ENCODE assay signal across 13 mouse cellular contexts in genomic region chr19:40299983-40300759, GRCm38 (mm10). TPM values are rescaled to one million over a fixed set of nuclear protein-coding genes. Genes with fewer than 3 reads are reported as not detected.
DNase-seq lines count a peak whose midpoint lies in the region; ATAC-seq and TF ChIP-seq lines count a peak whose summit lies in the region.
"Had no signal": no experiment of that assay in that cellular context is flagged by ENCODE, and none has a peak within 500 bp of the region (broad histone marks: within the 10 kb centered on the region; RNA-seq: fewer than 3 reads in every experiment).

No protein-coding gene starts in this region.

- no peaks in the 10 kb centered on the region for H3K9me3 ChIP-seq in lung, embryonic 14.5 days (ENCODE audit: low read depth, low read length)
- H3K9me3 ChIP-seq: embryonic facial prominence, embryonic 15.5 days had no signal

- peak; percentile 20 for DNase-seq in lung, embryonic 14.5 days
- no peak for DNase-seq in lung, postnatal 36 days
- DNase-seq in layer of hippocampus, adult 9-11 months = peak; percentile 78
- peak; percentile 78 to 91 for DNase-seq in right cerebral cortex, postnatal 10 days (ENCODE audit: low spot score in 2 of 2)
- no peak for DNase-seq in urinary bladder, postnatal 10 days (ENCODE audit: low spot score)
- no peak for DNase-seq in spleen, adult 18-20 months
- DNase-seq: cerebellum, adult 11 months; gastrocnemius, postnatal 36 days; heart, postnatal 4 days; lung, adult 18-20 months; thymus, adult 2 months had no signal

- WGBS in lung, embryonic 14.5 days = 71% methylated on average over 12 of the region's 12 CpGs

- no peak for TF ChIP-seq POLR2A in cortical plate, adult 2 months (IDR thresholded peaks at IDR 0.05; ENCODE audit: extremely low read depth, insufficient read depth, low read length)

- no peak for TF ChIP-seq CTCF in lung, embryonic 14.5 days (IDR thresholded peaks at IDR 0.05; ENCODE audit: low read depth)
- no peak for TF ChIP-seq CTCF in cortical plate, adult 2 months (IDR thresholded peaks at IDR 0.05; ENCODE audit: extremely low read depth, insufficient read depth, low read length)

- no peaks in the 10 kb centered on the region for H3K4me1 ChIP-seq in lung, embryonic 14.5 days (ENCODE audit: insufficient read depth)
- peaks cover 12% of the 10 kb centered on the region; the same call in 1 of the 2 replicates for H3K4me1 ChIP-seq in cortical plate, adult 2 months (ENCODE audit: control insufficient read depth, insufficient read depth, low read length)

- H3K27me3 ChIP-seq in lung, embryonic 14.5 days (ENCODE audit: insufficient read depth, low read length) = no peaks in the 10 kb centered on the region
- H3K27me3 ChIP-seq: embryonic facial prominence, embryonic 15.5 days had no signal

- no peak overlapping the region for H3K4me2 ChIP-seq in lung, embryonic 14.5 days
- H3K4me2 ChIP-seq: embryonic facial prominence, embryonic 15.5 days had no signal

- H3K9ac ChIP-seq in lung, embryonic 14.5 days = no peak overlapping the region
- H3K9ac ChIP-seq: embryonic facial prominence, embryonic 15.5 days had no signal

- ATAC-seq in lung, embryonic 14.5 days (ENCODE audit: insufficient read depth) = no peak

- H3K36me3 ChIP-seq in lung, embryonic 14.5 days (ENCODE audit: insufficient read depth) = no peaks in the 10 kb centered on the region
- H3K36me3 ChIP-seq: embryonic facial prominence, embryonic 15.5 days had no signal

- no peak overlapping the region for H3K4me3 ChIP-seq in lung, embryonic 14.5 days (ENCODE audit: low read depth, low read length)
- H3K4me3 ChIP-seq in cortical plate, adult 2 months (ENCODE audit: insufficient read depth, low read length) = no peak overlapping the region
- H3K4me3 ChIP-seq: embryonic facial prominence, embryonic 15.5 days had no signal

- H3K27ac ChIP-seq in lung, embryonic 14.5 days (ENCODE audit: low read depth) = no peak overlapping the region
- peak overlapping the region; percentile 36 for H3K27ac ChIP-seq in cortical plate, adult 2 months (ENCODE audit: insufficient read depth, low read length)
- H3K27ac ChIP-seq: embryonic facial prominence, embryonic 15.5 days had no signal

RNA-seq across cellular contexts. Expression of gene Pdlim1, which starts 28.5 kb away (rescaled TPM):
- 130 and 135 TPM in 2 replicates for polyA plus RNA-seq in lung, embryonic 14.5 days (2014; fragmentation: Nextera tagmentation; extraction: Ambion mirVana)
- 24.7 and 29.5 TPM in 2 replicates for polyA plus RNA-seq in cortical plate, adult 2 months (2012; rRNA removed)

Comparison
In these comparisons a context has a peak if more than half of its experiments do, and no peak if none do; other contexts are left out.
1. DNase-seq: peak in lung, embryonic 14.5 days (single experiment), layer of hippocampus, adult 9-11 months (single experiment) and right cerebral cortex, postnatal 10 days (2 of 2); none in lung, postnatal 36 days (single experiment), urinary bladder, postnatal 10 days (single experiment) and spleen, adult 18-20 months (0 of 2).